Mouse (Mus musculus): ENCODE measurements at regions not wholly inside any gene's neighbourhood (a gene's known extent, or its start where the extent isn't known, plus 50 kb on each side); places are given as distances from the start of the nearest gene placed in this dataset.

DNA sequence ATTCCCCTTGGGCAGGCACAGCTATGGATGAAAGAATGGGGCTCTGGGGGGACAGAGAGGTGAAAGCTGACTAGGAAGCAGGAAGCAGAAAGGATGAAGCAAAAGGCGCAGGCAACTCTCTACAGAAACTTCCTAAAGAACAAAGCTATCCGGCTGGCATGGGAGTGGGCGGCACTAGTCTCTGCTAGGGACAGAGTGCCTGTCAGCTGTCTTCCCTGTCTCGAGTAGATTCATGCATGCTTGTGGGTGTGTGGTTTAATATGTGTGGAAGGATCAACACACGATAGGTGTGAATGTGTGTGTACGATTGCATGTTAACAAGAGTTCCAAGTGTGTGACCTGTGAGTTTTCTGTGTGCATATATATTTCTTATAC lies 58.4 kb upstream of the Lrpprc start:
- TF ChIP-seq CTCF (IDR thresholded peaks at IDR 0.05; ENCODE audit: control insufficient read depth, insufficient read depth, insufficient replicate concordance, low read depth, low read length) (no peak), POLR2A (IDR thresholded peaks at IDR 0.05; ENCODE audit: control insufficient read depth, low read depth, low read length) (no peak)

All from testis, adult 2 months (tissue).